Mouse (Mus musculus): ENCODE results near the gene Eif3f. TPM values are rescaled to one million over a fixed set of nuclear protein-coding genes. Genes with fewer than 3 reads are reported as not detected.

Gene Eif3f
- 78.4 and 83.4 TPM in 2 replicates for polyA plus RNA-seq (2015; fragmentation: Nextera tagmentation; extraction: Ambion mirVana)

- H3K9ac ChIP-seq, result peak within 1 kb of the TSS; percentile 96
- no peaks in the 10 kb centered on the region for H3K27me3 ChIP-seq (replicated peaks)
- peaks cover 8% of the 10 kb centered on the region for H3K4me1 ChIP-seq
- H3K36me3 ChIP-seq, result peaks cover 13% of the 10 kb centered on the region
- H3K4me3 ChIP-seq (replicated peaks), result peak within 1 kb of the TSS; percentile 99
- 2% methylated on average over 50 of the region's 50 CpGs for WGBS
- no peaks in the 10 kb centered on the region for H3K9me3 ChIP-seq
- peak within 1 kb of the TSS; percentile 78 for H3K4me2 ChIP-seq
- peak within 1 kb of the TSS; percentile 84 for H3K27ac ChIP-seq
- ATAC-seq (ENCODE audit: insufficient read depth, low FRiP score, low read depth), result peak; percentile 98
Observed at GRCm38 (mm10) chr7:108933794-108934731, at the start of gene Eif3f. Gene Eif3f, plus strand, starts transcription at chr7:108934417.

- Histone ChIP-seq H3K27me3 (replicated peaks) (no peaks in the 10 kb centered on the region), H3K4me1 (no peaks in the 10 kb centered on the region), H3K36me3 (no peaks in the 10 kb centered on the region), H3K27ac (no peak within 1 kb of the TSS), H3K9ac (no peak within 1 kb of the TSS), H3K4me2 (no peak within 1 kb of the TSS), H3K9me3 (no peaks in the 10 kb centered on the region), H3K4me3 (replicated peaks) (no peak within 1 kb of the TSS)
- 73% methylated on average over 4 of the region's 4 CpGs for WGBS
- no peak for ATAC-seq (ENCODE audit: insufficient read depth, low FRiP score, low read depth)
Observed at GRCm38 (mm10) chr7:108884906-108885305, 49.3 kb upstream of the Eif3f start, which contains the start of gene Olfr518. Gene Olfr518, minus strand, starts transcription at chr7:108885006.

- no peaks in the 10 kb centered on the region for H3K4me1 ChIP-seq
- ATAC-seq (ENCODE audit: insufficient read depth, low FRiP score, low read depth), result no peak
- 84% methylated on average over 5 of the region's 5 CpGs for WGBS
Observed at GRCm38 (mm10) chr7:108894320-108894719, 39.9 kb upstream of the Eif3f start, which contains the start of gene Olfr519. Gene Olfr519, minus strand, starts transcription at chr7:108894420.

GRCm38 (mm10) chr7:108903969-108904368 lies 30.2 kb upstream of the Eif3f start:
- WGBS, result 68% methylated on average over 2 of the region's 2 CpGs
- Histone ChIP-seq H3K27me3 (replicated peaks) (no peaks in the 10 kb centered on the region), H3K4me1 (no peaks in the 10 kb centered on the region), H3K4me3 (replicated peaks) (no peak overlapping the region), H3K27ac (no peak overlapping the region), H3K9ac (no peak overlapping the region), H3K36me3 (no peaks in the 10 kb centered on the region), H3K4me2 (no peak overlapping the region), H3K9me3 (no peaks in the 10 kb centered on the region)
- ATAC-seq (ENCODE audit: insufficient read depth, low FRiP score, low read depth), result no peak

More at GRCm38 (mm10) chr7:108894320-108894719, 39.9 kb upstream of the Eif3f start, which contains the start of gene Olfr519:
- Histone ChIP-seq H3K4me3 (replicated peaks) (no peak within 1 kb of the TSS), H3K27ac (no peak within 1 kb of the TSS), H3K4me2 (no peak within 1 kb of the TSS), H3K9ac (no peak within 1 kb of the TSS), H3K27me3 (replicated peaks) (no peaks in the 10 kb centered on the region), H3K9me3 (no peaks in the 10 kb centered on the region), H3K36me3 (no peaks in the 10 kb centered on the region)

DNA sequence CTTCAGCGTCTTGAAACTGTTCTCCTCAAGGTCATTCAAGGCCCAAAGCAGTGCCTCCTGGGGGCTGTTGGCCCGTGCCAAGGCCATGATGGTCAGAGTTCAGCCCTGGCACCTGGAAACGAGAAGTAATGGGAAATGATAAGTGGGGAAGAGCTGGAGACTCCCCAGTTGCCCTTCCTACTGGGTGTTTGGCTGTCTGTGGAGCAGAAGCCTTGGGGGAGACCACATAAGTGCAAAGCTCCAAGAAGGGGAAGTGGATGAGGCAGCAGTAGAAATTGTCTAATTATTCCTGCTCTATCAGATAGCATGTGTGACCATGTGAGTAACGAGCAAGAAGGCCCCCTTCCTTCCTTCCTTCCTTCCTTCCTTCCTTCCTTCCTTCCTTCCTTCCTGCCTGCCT lies 7.2 kb upstream of the Eif3f start:
- H3K27ac ChIP-seq, result no peak overlapping the region
- no peaks in the 10 kb centered on the region for H3K27me3 ChIP-seq (replicated peaks)
- no peaks in the 10 kb centered on the region for H3K9me3 ChIP-seq
- no peak overlapping the region for H3K4me2 ChIP-seq
- no peaks in the 10 kb centered on the region for H3K36me3 ChIP-seq
- 75% methylated on average over 4 of the region's 4 CpGs for WGBS
- H3K4me1 ChIP-seq, result no peaks in the 10 kb centered on the region
- ATAC-seq (ENCODE audit: insufficient read depth, low FRiP score, low read depth), result no peak
- H3K9ac ChIP-seq, result no peak overlapping the region
- H3K4me3 ChIP-seq (replicated peaks), result no peak overlapping the region

GRCm38 (mm10) chr7:108928280-108929188 lies 5.7 kb upstream of the Eif3f start:
- WGBS, result 74% methylated on average over 11 of the region's 11 CpGs
- Histone ChIP-seq H3K4me3 (replicated peaks) (no peak overlapping the region), H3K9me3 (no peaks in the 10 kb centered on the region), H3K4me1 (no peaks in the 10 kb centered on the region), H3K9ac (no peak overlapping the region), H3K4me2 (no peak overlapping the region), H3K27me3 (replicated peaks) (no peaks in the 10 kb centered on the region), H3K36me3 (no peaks in the 10 kb centered on the region), H3K27ac (no peak overlapping the region)
- ATAC-seq (ENCODE audit: insufficient read depth, low FRiP score, low read depth), result no peak

GRCm38 (mm10) chr7:108929726-108930393 lies 4.4 kb upstream of the Eif3f start, which contains the start of gene Nlrp10:
Gene Nlrp10, minus strand, starts transcription at chr7:108930178.
- 70% methylated on average over 6 of the region's 6 CpGs for whole genome bisulfite sequencing
- H3K9ac ChIP-seq, result no peak within 1 kb of the TSS
- H3K36me3 ChIP-seq, result no peaks in the 10 kb centered on the region

GRCm38 (mm10) chr7:108934836-108935235 lies 619 bp downstream of the Eif3f start:
- peaks cover 8% of the 10 kb centered on the region for H3K4me1 ChIP-seq
- WGBS, result 3% methylated on average over 8 of the region's 8 CpGs
- H3K27ac ChIP-seq, result no peak overlapping the region; the same call in 1 of the 2 replicates
- no peak for ATAC-seq (ENCODE audit: insufficient read depth, low FRiP score, low read depth)
- H3K4me3 ChIP-seq (replicated peaks), result peak overlapping the region; percentile 99
- peak overlapping the region; percentile 78 for H3K4me2 ChIP-seq
- peak overlapping the region; percentile 96 for H3K9ac ChIP-seq
- H3K9me3 ChIP-seq, result no peaks in the 10 kb centered on the region
- peaks cover 21% of the 10 kb centered on the region for H3K36me3 ChIP-seq
- no peaks in the 10 kb centered on the region for H3K27me3 ChIP-seq (replicated peaks)

More at GRCm38 (mm10) chr7:108929726-108930393, 4.4 kb upstream of the Eif3f start, which contains the start of gene Nlrp10:
- Histone ChIP-seq H3K27ac (no peak within 1 kb of the TSS), H3K27me3 (replicated peaks) (no peaks in the 10 kb centered on the region), H3K9me3 (no peaks in the 10 kb centered on the region), H3K4me2 (no peak within 1 kb of the TSS), H3K4me3 (replicated peaks) (no peak within 1 kb of the TSS), H3K4me1 (no peaks in the 10 kb centered on the region)
- no peak for ATAC-seq (ENCODE audit: insufficient read depth, low FRiP score, low read depth)

GRCm38 (mm10) chr7:108935411-108935810 lies 1.2 kb downstream of the Eif3f start:
- H3K9me3 ChIP-seq, result no peaks in the 10 kb centered on the region
- no peak overlapping the region for H3K27ac ChIP-seq
- H3K4me3 ChIP-seq (replicated peaks), result peak overlapping the region; percentile 99
- WGBS, result 84% methylated on average over 7 of the region's 7 CpGs
- H3K9ac ChIP-seq, result 0 out of 2 replicates have a peak overlapping the region, but pooled peaks have one; percentile 96
- ATAC-seq (ENCODE audit: insufficient read depth, low FRiP score, low read depth), result no peak
- no peaks in the 10 kb centered on the region for H3K27me3 ChIP-seq (replicated peaks)
- peaks cover 27% of the 10 kb centered on the region for H3K36me3 ChIP-seq
- peak overlapping the region; percentile 78 for H3K4me2 ChIP-seq
- peaks cover 8% of the 10 kb centered on the region for H3K4me1 ChIP-seq

- Histone ChIP-seq H3K9me3 (no peaks in the 10 kb centered on the region), H3K27ac (no peak overlapping the region), H3K4me1 (peaks cover 8% of the 10 kb centered on the region), H3K36me3 (peaks cover 37% of the 10 kb centered on the region), H3K27me3 (replicated peaks) (no peaks in the 10 kb centered on the region), H3K9ac (no peak overlapping the region), H3K4me3 (replicated peaks) (no peak overlapping the region), H3K4me2 (no peak overlapping the region)
- 95% methylated on average over 4 of the region's 4 CpGs for WGBS
- ATAC-seq (ENCODE audit: insufficient read depth, low FRiP score, low read depth), result no peak
Observed at GRCm38 (mm10) chr7:108936591-108936990, 2.4 kb downstream of the Eif3f start.

- Histone ChIP-seq H3K27ac (no peak overlapping the region), H3K27me3 (replicated peaks) (no peaks in the 10 kb centered on the region), H3K4me2 (no peak overlapping the region), H3K9me3 (no peaks in the 10 kb centered on the region), H3K4me1 (no peaks in the 10 kb centered on the region), H3K36me3 (peaks cover 56% of the 10 kb centered on the region), H3K9ac (no peak overlapping the region), H3K4me3 (replicated peaks) (no peak overlapping the region)
- WGBS, result 84% methylated on average over 9 of the region's 9 CpGs
- no peak for ATAC-seq (ENCODE audit: insufficient read depth, low FRiP score, low read depth)
Observed at GRCm38 (mm10) chr7:108941466-108941865, 7.2 kb downstream of the Eif3f start.
